Mouse (Mus musculus) gastrocnemius, postnatal 14 days (tissue): ENCODE results near the gene Hbq1a. TPM values are rescaled to one million over a fixed set of nuclear protein-coding genes. Genes with fewer than 3 reads are reported as not detected.

ENCODE experiments used
- DNase-seq: peaks from one replicate; pipeline ENCODE4 v3.0.0; 2021; ENCODE audit warnings: mixed read lengths
- intact Hi-C: fragments of 180-260 bp; cut with DNase I; formaldehyde crosslinking; loops from one replicate; pipeline ENCODE4 v1.15.1; 2025; ENCODE audit warnings: low total_unique reads
- total RNA-seq, 2 experiments: library from RNA; stranded (reverse); gene quantifications; 2 replicates each; pipeline ENCODE4 v1.2.3; 2021

Hbq1a gene
- total RNA-seq, 2 experiments from 2014 or later, result not detected

DNA sequence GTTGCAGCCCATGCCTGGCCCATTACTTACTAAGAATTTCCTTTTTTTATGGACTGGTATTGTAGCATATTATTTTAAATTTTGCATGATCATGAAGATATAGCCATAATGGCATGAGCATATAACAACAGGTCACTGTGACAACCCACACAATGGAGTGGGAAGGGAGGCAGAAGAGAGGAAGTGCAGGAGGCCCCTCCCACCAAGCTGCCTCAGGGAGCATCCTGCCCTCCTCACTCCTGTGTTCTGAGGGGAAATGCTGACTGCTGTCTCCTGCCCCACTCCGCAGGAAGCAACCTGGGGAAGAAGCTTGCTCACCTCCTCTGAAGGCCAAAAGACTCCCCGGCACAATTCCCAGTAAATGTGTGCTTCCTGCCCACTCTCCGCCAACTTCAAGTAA is 10.1 kb downstream of the Hbq1a start:
- DNase-seq, result no peak
- intact Hi-C loops, result no loop called here

- DNase-seq, result no peak
- intact Hi-C loops, result no loop called here
Observed at GRCm38 (mm10) chr11:32316009-32316408, 16.1 kb downstream of the Hbq1a start.

DNA sequence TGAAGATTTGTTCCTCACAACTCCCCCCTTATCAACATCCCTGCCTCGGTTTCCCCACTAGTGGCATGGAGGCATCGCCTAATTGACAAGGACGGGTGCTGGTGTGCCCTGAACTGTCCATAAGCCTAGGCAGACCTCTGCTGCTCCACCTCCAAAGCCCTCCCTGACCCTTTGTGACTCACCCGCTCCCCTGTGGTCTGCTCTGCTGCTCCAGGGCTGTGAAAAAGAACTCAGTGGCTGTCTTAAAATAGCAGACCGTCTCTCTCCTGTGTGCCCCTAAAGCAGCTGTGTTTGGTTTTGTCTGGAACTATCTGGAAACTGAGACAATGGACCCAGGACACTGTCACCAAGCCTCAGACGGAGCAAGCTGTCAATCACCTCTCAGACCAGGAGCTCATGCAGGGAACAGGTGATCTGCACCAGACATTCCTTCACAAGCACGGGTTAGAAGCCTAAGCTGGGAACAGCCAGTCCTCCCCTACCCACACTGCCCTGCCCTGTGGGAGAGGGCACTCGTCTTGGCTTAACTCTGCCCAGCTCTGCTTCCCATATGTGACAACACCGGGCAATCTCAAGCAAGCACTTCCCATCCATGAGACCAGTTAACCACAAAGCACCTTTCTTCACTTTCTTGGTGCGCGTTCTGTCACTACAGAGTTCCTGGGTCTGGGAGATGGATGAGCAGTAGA is 20.8 kb downstream of the Hbq1a start:
- intact Hi-C loops, result loop anchor here (5.0 kb wide), 2 partner anchors 33 to 138 kb away; partner anchors contain the start of gene Hbq1b
- no peak for DNase-seq

- peak; percentile 81 for DNase-seq
- intact Hi-C loops, result loop anchor here (5.0 kb wide), 2 partner anchors 34 to 139 kb away; partner anchors contain the start of gene Hbq1b
Observed at GRCm38 (mm10) chr11:32321196-32321565, 21.3 kb downstream of the Hbq1a start.

DNA sequence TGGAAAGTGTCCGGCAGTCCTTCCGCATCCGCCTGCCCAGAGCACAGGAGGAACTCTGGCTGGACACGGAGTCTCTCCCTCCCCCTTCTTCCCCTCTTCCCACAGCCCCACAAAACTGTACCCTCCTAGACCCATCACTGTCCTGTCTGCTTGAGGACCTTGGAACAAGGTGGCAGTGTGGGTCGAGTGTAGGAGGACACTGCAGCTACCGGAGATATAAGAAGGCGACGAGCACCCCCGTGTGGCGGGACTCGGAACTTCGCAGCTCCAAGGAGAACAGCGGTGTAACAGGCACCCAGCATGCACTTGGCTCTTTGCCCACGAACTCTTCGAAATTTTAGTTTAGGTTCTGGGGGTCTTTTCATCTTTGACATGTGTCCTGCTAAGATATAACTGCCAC is 24.7 kb downstream of the Hbq1a start:
- intact Hi-C loops, result loop anchor here (5.0 kb wide), 2 partner anchors 37 to 142 kb away; partner anchors contain the start of gene Hbq1b
- DNase-seq, result peak; percentile 86

- DNase-seq, result peak; percentile 47
- intact Hi-C loops, result loop anchor here (10.0 kb wide), 1 partner anchor 264 kb away; no protein-coding TSS in a partner anchor
Observed at GRCm38 (mm10) chr11:32331075-32331474, 31.2 kb downstream of the Hbq1a start.

- intact Hi-C loops, result loop anchor here (10.0 kb wide), 1 partner anchor 263 kb away; no protein-coding TSS in a partner anchor
- DNase-seq, result no peak
Observed at GRCm38 (mm10) chr11:32331861-32332260, 32.0 kb downstream of the Hbq1a start.

DNA sequence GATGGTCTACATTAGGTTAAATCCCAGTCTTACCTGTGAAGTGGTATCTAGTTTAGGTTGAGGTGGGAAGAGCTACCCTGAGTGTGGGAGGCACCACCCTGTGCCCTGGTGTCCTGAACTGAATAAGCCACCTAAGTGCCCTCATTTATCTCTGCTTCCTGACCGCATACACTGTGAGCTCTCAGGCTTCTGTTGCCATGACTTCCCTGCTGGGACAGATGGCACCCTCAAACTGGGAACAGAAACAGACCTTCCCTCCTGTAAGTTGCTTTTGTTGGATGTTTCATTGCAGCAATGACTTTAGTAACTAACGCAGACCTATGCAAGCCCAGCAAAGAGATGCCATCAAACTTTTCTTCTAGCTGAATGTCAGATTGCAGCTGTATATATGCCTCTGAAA is 33.4 kb downstream of the Hbq1a start:
- intact Hi-C loops, result loop anchor here (10.0 kb wide), 1 partner anchor 262 kb away; no protein-coding TSS in a partner anchor
- DNase-seq, result no peak

DNA sequence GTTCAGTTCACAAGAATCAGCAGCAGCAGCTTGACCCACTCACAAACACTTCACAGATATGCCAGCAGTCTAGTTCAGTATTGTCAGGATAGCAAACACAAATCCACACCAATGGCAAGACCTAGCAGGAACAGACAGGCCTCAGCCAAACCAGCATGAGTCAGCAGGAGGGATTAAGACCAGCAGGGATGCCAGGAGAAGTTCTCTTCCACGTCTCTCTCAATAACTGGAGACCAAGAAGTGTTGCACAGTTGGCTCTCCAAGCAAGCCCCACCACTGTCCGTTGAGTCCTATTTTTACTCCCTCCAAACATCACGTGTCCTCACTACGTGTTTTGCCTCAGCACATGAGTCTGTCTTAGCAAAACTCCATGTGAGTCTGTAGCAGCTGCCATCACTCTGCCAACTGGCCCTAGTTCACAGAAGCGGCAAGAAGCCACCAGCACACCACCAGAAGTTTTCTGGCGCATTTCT is 36.6 kb downstream of the Hbq1a start:
- no peak for DNase-seq
- intact Hi-C loops, result loop anchor here (10.0 kb wide), 1 partner anchor 258 kb away; no protein-coding TSS in a partner anchor

GRCm38 (mm10) chr11:32339131-32339531 is 39.3 kb downstream of the Hbq1a start:
- intact Hi-C loops, result loop anchor here (10.0 kb wide), 1 partner anchor 256 kb away; no protein-coding TSS in a partner anchor
- peak; percentile 42 for DNase-seq

DNA sequence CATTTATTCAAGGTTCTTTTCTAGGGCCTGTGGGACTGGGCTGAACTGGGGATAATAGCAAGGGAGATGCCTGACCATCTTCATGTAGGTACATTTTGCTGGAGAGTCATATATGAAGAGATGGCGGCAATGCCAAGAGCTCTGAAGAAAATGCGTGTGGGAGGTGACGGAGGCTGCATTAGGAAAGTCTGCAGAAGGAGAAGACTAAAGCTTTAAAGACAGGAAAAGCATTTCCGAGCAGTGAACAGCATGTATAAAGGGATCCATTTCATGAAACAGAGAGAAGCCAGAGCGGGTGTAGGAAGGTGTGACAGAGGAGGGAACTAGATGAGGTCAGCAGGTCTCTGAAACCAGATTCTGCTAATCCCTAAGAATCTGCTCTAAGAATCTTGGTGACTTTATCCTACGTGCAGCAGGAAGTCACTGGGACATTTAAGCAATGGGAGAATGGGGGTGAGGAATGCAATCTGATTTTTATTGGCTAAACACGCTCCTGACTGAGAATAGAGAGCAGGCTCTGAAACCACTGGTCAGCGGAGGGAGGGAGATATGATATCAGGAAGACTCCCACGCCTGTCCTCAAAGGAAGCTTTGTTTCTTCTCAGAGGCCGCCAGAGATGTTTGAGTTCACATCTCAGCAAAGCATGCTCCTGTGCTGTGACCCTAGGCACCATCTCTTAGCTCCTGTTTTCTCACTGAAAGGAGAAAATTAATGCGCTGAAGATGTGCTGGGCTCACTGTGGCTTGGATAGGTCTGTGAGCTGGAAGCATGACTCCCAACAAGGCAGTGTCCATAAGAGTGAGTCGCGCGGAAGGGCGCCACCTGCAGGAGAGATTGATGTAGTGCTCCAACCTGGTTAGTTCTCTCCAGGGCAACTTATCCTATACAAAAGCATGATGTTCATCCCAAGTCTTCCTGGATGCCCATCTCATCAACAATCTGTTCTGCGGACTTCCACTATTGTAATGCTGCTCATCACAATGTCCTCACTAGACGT is 40.9 kb downstream of the Hbq1a start:
- peak; percentile 52 for DNase-seq
- intact Hi-C loops, result loop anchor here (10.0 kb wide), 1 partner anchor 104 kb away; no protein-coding TSS in a partner anchor

- DNase-seq, result peak; percentile 27
Observed at GRCm38 (mm10) chr11:32342770-32343191, 42.9 kb downstream of the Hbq1a start.

DNA sequence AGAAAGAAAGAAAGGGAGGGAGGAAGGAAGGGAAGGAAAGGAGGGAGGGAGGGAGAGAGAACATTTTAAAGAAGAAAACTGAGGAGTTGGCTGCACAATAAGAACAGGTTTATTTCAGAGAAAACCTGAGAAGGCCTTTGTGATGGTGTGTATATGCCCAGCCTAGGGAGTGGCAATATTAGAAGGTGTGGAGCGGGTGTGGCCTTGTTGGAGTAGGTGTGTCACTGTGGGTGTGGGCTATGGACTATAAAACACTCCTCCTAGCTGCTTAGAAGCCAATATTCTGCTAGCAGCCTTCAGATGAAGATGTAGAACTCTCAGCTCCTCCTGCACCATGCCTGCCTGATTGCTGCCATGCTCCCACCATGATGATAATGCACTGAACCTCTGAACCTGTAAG is 43.5 kb downstream of the Hbq1a start:
- DNase-seq, result no peak
- intact Hi-C loops, result loop anchor here (10.0 kb wide), 1 partner anchor 101 kb away; no protein-coding TSS in a partner anchor

More at GRCm38 (mm10) chr11:32342770-32343191, 42.9 kb downstream of the Hbq1a start:
- intact Hi-C loops, result loop anchor here (10.0 kb wide), 1 partner anchor 102 kb away; no protein-coding TSS in a partner anchor

DNA sequence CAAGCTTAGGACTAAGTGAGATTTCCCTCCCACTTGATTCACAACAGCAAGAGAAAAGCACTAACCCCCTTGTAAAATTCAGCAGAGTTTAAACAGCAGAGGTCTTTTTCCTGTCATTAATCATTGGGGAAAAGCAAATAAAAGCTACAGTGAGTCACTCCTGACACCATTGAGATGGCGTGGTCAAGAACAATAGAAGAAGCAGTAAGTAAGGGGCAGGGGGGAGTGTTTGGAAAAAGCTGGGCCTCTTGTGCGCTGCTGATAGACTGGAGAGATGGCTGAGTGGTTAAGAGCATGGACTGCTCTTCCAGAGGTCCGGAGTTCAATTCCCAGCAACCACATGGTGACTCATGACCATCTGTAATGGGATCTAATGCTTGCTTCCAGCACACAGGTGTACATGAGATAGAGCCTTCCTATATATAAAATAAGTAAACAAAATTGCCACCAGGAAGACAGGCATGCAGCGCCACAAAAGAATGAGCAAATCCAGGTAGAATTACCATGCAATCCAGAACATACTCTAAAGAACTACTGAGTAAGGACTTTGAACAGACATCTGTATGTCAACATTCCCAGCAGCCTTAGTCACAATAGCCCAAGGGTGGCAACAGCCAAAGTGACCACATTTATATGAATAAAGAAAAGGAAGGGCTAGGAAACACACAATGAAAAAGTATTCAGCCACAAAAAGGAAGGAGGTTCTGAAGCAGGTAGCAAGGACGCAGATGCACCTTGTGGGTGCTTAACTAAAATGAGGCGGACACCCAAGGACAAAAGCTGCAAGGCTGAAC is 45.8 kb downstream of the Hbq1a start:
- DNase-seq, result no peak
- intact Hi-C loops, result loop anchor here (5.0 to 10.0 kb wide), 2 partner anchors 52 to 99 kb away; no protein-coding TSS in a partner anchor

DNA sequence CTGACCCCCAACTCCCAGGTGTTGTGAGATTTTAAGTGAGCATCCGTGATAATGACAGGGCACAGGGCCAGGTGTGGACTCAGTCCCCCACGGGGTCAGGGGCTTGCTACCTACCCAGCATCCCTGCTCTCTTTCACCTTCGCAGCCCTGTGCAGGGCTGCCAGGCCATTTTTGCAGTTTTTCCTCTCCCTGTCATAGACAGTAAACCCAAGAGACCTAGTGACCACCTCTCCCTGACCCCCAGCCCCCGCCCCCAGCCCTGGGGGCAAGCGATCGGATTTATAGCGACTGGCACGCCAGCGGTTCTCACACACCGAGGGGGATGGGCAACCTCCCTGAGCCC is 47.4 kb downstream of the Hbq1a start:
- no peak for DNase-seq
- intact Hi-C loops, result loop anchor here (5.0 to 10.0 kb wide), 2 partner anchors 50 to 98 kb away; no protein-coding TSS in a partner anchor

DNA sequence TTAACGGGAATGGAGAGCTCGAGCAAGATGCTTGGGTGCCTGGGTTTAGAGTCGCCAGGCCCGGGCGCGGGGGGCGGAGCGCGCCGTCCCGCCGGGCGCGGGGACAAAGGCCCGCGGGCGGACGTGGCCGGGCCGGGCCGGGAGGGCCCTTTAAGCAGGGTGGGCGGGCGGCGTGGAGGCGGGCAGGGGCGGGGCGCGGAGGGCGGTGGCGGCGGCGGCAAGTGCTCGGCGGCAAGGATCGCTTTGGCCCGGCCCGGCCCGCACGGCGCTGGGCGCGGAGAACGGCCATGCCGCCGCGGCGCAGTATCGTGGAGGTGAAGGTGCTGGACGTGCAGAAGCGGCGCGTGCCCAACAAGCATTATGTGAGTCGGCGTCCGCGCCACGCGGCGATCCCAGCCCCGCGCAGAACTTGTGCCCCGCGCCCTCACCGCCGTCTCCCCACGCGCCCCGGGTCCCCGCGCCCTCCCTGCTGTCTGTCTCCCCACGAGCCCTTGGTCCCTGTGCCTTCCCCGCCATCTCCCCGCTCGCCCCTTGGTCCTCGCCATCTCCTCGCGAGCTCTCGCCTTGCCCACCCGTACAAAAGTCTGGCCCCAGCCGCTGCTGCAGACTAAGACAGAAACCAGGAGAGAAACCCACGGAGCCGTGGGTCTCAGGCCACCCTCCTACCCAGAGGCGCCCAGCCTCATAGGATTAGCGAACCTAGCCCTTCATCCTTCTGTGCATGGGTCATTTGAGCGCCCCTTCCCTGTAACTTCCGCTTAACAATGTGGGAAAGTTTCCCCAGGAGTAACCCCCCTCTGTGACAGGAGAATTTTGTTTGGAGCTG is 48.0 kb downstream of the Hbq1a start, which contains the start of gene Sh3pxd2b:
Gene Sh3pxd2b (plus strand): TSS at position 214 of the 826 bp plus-strand sequence.
- peak; percentile 83 for DNase-seq
- intact Hi-C loops, result loop anchor here (5.0 to 10.0 kb wide), 2 partner anchors 49 to 97 kb away; no protein-coding TSS in a partner anchor

DNA sequence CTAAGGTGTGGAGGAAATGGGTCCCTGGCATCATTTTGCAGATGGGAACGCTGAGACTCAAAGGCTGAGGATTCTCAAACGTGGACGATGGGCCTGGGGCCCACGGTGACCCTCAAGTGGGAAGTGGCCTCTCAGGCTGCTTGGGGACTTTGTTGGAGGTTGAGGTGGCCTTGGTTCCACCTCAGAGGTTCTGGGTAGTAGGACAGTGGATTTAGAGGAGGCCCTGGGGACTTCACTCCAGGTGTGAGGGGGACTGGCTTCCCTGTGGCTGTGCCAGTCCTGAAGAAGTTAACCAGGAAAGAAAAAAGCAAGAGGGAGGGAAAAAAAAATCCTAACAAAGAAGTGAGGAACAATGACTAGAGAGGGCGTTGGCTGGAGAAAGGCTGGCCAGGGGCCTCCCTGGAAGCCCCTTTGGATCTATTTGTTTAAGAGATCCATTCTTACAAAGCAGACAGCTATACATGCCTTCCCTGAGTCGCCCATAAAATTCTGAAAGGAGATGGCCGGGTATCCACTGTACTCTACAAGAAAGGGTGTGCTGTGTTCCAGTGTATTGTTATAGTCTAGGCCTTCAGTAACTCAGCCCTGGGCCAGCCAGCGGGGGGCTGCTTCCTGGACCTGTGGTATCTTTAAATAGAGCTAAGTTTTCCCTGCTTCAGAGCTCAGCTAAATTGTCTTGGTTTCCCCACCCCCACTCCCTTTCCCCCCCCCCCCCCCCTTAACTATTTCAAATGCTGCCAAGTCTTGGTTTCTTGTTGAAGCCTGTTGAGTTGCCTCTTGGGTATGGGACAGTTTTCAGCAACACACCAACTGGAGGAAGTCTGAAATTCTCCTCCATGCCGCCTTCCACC is 48.8 kb downstream of the Hbq1a start:
- DNase-seq, result no peak
- intact Hi-C loops, result loop anchor here (5.0 to 10.0 kb wide), 2 partner anchors 49 to 96 kb away; no protein-coding TSS in a partner anchor
